Mouse (Mus musculus) testis, adult 2 months (tissue): ENCODE data around the gene Hpdl.

ENCODE experiments used
- CTCF ChIP-seq: fragments of 200-500 bp; IDR thresholded peaks from 2 replicates; pipeline ENCODE4 v1.5.1; 2012; ENCODE audit warnings: low read depth, mild to moderate bottlenecking, inconsistent platforms, low read length, moderate library complexity; ENCODE audit not compliant: control insufficient read depth, insufficient read depth, insufficient replicate concordance
- POLR2A ChIP-seq: fragments of 200-500 bp; IDR thresholded peaks from 2 replicates; pipeline ENCODE4 v1.6.1; 2012; ENCODE audit warnings: low read depth, mild to moderate bottlenecking, inconsistent platforms, low read length, moderate library complexity; ENCODE audit not compliant: control insufficient read depth

- no peak for TF ChIP-seq CTCF
- no peak for TF ChIP-seq POLR2A
These were observed at the start of gene Hpdl for GRCm38 (mm10) chr4:116821694-116822016.
